Mouse (Mus musculus): ENCODE measurements around the gene Fam162b. TPM values are rescaled to one million over a fixed set of nuclear protein-coding genes. Genes with fewer than 3 reads are reported as not detected.

Fam162b gene
- polyA plus RNA-seq, 1 experiment: not detected

- Histone ChIP-seq H3K36me3 (ENCODE audit: control insufficient read depth, insufficient read depth) (no peaks in the 10 kb centered on the region), H3K79me2 (ENCODE audit: control insufficient read depth, insufficient read depth) (no peaks in the 10 kb centered on the region), H3K4me2 (ENCODE audit: low read depth) (no peak overlapping the region), H3ac (ENCODE audit: control insufficient read depth, insufficient read length) (no peak overlapping the region), H3K4me3 (no peak overlapping the region), H3K27me3 (ENCODE audit: control insufficient read depth, insufficient read depth, insufficient read length) (no peaks in the 10 kb centered on the region)
- TF ChIP-seq MYOG (IDR thresholded peaks at IDR 0.05; ENCODE audit: control insufficient read depth in 1 of 3, insufficient read depth in 1 of 3, insufficient read length in 2 of 3, low read depth in 2 of 3): no peak
- no peak for TF ChIP-seq TCF12 (IDR thresholded peaks at IDR 0.05; ENCODE audit: insufficient read depth, poor library complexity, severe bottlenecking)
- TF ChIP-seq POLR2AphosphoS2 (IDR thresholded peaks at IDR 0.05; ENCODE audit: insufficient read length, low read depth): no peak
- TF ChIP-seq CEBPB (IDR thresholded peaks at IDR 0.05; ENCODE audit: insufficient read depth, poor library complexity, severe bottlenecking): no peak
- TF ChIP-seq MYOD1 (IDR thresholded peaks at IDR 0.05; ENCODE audit: control insufficient read depth in 1 of 3, insufficient read length in 2 of 3, low read depth in 2 of 3): no peak
- no peak for TF ChIP-seq MAX (IDR thresholded peaks at IDR 0.05; ENCODE audit: low read depth)
- no peak for TF ChIP-seq TCF3 (IDR thresholded peaks at IDR 0.05; ENCODE audit: insufficient read length, low read depth)
- no peak for TF ChIP-seq E2F4 (IDR thresholded peaks at IDR 0.05; ENCODE audit: insufficient read depth)
- TF ChIP-seq SRF (IDR thresholded peaks at IDR 0.05; ENCODE audit: control insufficient read depth, insufficient read length, low read depth): no peak
- no peak for TF ChIP-seq POLR2A (IDR thresholded peaks at IDR 0.05; ENCODE audit: insufficient read length, low read depth)
- no peak for TF ChIP-seq REST (IDR thresholded peaks at IDR 0.05; ENCODE audit: insufficient read depth, insufficient read length)
- TF ChIP-seq USF1 (IDR thresholded peaks at IDR 0.05; ENCODE audit: low read depth): no peak
Observed at GRCm38 (mm10) chr10:51596928-51597635, 6.8 kb upstream of the Fam162b start.

DNA sequence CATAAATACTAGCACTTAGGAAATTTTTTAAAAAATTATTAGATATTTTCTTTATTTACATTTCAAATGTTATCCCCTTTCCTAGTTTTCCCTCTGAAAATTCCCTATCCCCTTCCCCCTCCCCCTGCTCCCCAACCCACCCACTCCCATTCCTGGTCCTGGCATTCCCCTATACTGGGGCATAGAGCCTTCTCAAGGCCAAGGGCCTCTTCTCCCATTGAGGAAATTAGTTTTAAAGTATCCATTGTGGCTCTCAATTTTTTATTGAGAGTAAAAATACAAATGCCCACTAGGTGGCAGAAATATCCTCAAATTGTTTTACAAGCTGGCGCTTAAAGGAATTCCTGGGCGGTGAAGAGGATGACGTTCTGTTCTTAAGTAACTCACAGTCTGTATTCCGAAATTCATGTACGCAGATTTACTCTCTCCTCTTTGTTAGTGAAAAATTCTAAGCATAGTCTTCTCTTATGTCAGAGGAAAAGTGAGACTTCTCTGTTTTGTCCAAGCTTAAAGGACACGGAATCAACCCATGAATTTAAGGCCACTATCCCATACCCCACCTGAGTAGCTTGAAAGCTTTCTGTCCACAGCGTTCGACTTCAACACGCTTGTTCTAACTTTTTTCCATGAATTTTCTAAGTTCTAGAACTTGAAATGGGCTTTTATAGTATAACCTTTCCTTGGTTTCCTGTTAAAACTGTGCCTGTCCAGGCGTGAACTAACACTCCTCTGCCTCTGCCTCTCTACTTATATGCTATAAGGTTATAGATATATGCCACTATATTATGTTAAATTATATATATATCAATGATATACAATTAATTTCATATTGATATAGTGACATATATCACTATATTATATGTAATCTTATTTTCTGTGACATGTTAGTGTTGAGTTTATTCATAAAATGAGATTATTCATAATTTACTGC, 4.9 kb upstream of the Fam162b start:
- Histone ChIP-seq H3ac (ENCODE audit: control insufficient read depth, insufficient read length) (no peak overlapping the region), H3K4me2 (ENCODE audit: low read depth) (no peak overlapping the region), H3K4me3 (no peak overlapping the region), H3K27me3 (ENCODE audit: control insufficient read depth, insufficient read depth, insufficient read length) (no peaks in the 10 kb centered on the region), H3K36me3 (ENCODE audit: control insufficient read depth, insufficient read depth) (no peaks in the 10 kb centered on the region), H3K79me2 (ENCODE audit: control insufficient read depth, insufficient read depth) (no peaks in the 10 kb centered on the region)
- TF ChIP-seq E2F4 (IDR thresholded peaks at IDR 0.05; ENCODE audit: insufficient read depth): no peak
- TF ChIP-seq MYOD1 (IDR thresholded peaks at IDR 0.05; ENCODE audit: control insufficient read depth in 1 of 3, insufficient read length in 2 of 3, low read depth in 2 of 3): no peak
- no peak for TF ChIP-seq REST (IDR thresholded peaks at IDR 0.05; ENCODE audit: insufficient read depth, insufficient read length)
- TF ChIP-seq CEBPB (IDR thresholded peaks at IDR 0.05; ENCODE audit: insufficient read depth, poor library complexity, severe bottlenecking): no peak
- no peak for TF ChIP-seq TCF12 (IDR thresholded peaks at IDR 0.05; ENCODE audit: insufficient read depth, poor library complexity, severe bottlenecking)
- no peak for TF ChIP-seq POLR2A (IDR thresholded peaks at IDR 0.05; ENCODE audit: insufficient read length, low read depth)
- no peak for TF ChIP-seq POLR2AphosphoS2 (IDR thresholded peaks at IDR 0.05; ENCODE audit: insufficient read length, low read depth)
- TF ChIP-seq SRF (IDR thresholded peaks at IDR 0.05; ENCODE audit: control insufficient read depth, insufficient read length, low read depth): no peak
- no peak for TF ChIP-seq MAX (IDR thresholded peaks at IDR 0.05; ENCODE audit: low read depth)
- TF ChIP-seq USF1 (IDR thresholded peaks at IDR 0.05; ENCODE audit: low read depth): no peak
- TF ChIP-seq MYOG (IDR thresholded peaks at IDR 0.05; ENCODE audit: control insufficient read depth in 1 of 3, insufficient read depth in 1 of 3, insufficient read length in 2 of 3, low read depth in 2 of 3): no peak
- no peak for TF ChIP-seq TCF3 (IDR thresholded peaks at IDR 0.05; ENCODE audit: insufficient read length, low read depth)

DNA sequence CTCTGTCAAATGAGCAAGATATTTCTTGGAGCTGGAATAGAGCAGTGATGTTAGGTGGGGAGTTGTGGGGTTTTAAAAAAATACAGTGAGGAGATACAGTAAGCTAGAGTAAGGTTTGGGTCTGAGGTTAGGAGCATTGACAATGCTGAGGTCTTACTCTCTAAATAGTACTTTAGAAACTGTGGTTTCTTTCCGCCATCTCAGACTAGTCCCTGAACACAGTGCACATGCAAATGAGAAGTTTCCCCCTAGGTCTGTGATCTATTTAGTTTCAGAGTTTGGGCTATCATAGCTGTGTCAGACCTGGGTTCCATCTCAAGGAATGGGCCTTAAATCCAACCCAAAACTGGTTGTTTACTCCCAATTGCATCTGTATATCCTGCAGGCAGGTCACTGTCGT, 1.3 kb upstream of the Fam162b start:
- Histone ChIP-seq H3ac (ENCODE audit: control insufficient read depth, insufficient read length) (no peak overlapping the region), H3K36me3 (ENCODE audit: control insufficient read depth, insufficient read depth) (no peaks in the 10 kb centered on the region), H3K79me2 (ENCODE audit: control insufficient read depth, insufficient read depth) (no peaks in the 10 kb centered on the region), H3K4me2 (ENCODE audit: low read depth) (no peak overlapping the region), H3K4me3 (no peak overlapping the region), H3K27me3 (ENCODE audit: control insufficient read depth, insufficient read depth, insufficient read length) (no peaks in the 10 kb centered on the region)
- TF ChIP-seq POLR2AphosphoS2 (IDR thresholded peaks at IDR 0.05; ENCODE audit: insufficient read length, low read depth) (no peak), REST (IDR thresholded peaks at IDR 0.05; ENCODE audit: insufficient read depth, insufficient read length) (no peak), MAX (IDR thresholded peaks at IDR 0.05; ENCODE audit: low read depth) (no peak), POLR2A (IDR thresholded peaks at IDR 0.05; ENCODE audit: insufficient read length, low read depth) (no peak), E2F4 (IDR thresholded peaks at IDR 0.05; ENCODE audit: insufficient read depth) (no peak), SRF (IDR thresholded peaks at IDR 0.05; ENCODE audit: control insufficient read depth, insufficient read length, low read depth) (no peak), TCF12 (IDR thresholded peaks at IDR 0.05; ENCODE audit: insufficient read depth, poor library complexity, severe bottlenecking) (no peak), CEBPB (IDR thresholded peaks at IDR 0.05; ENCODE audit: insufficient read depth, poor library complexity, severe bottlenecking) (no peak), TCF3 (IDR thresholded peaks at IDR 0.05; ENCODE audit: insufficient read length, low read depth) (no peak), MYOD1 (IDR thresholded peaks at IDR 0.05; ENCODE audit: control insufficient read depth in 1 of 3, insufficient read length in 2 of 3, low read depth in 2 of 3) (no peak), USF1 (IDR thresholded peaks at IDR 0.05; ENCODE audit: low read depth) (no peak), MYOG (IDR thresholded peaks at IDR 0.05; ENCODE audit: control insufficient read depth in 1 of 3, insufficient read depth in 1 of 3, insufficient read length in 2 of 3, low read depth in 2 of 3) (no peak)

- Histone ChIP-seq H3ac (ENCODE audit: control insufficient read depth, insufficient read length) (no peak overlapping the region), H3K27me3 (ENCODE audit: control insufficient read depth, insufficient read depth, insufficient read length) (no peaks in the 10 kb centered on the region), H3K36me3 (ENCODE audit: control insufficient read depth, insufficient read depth) (no peaks in the 10 kb centered on the region), H3K4me2 (ENCODE audit: low read depth) (no peak overlapping the region), H3K79me2 (ENCODE audit: control insufficient read depth, insufficient read depth) (no peaks in the 10 kb centered on the region), H3K4me3 (no peak overlapping the region)
- no peak for TF ChIP-seq TCF3 (IDR thresholded peaks at IDR 0.05; ENCODE audit: insufficient read length, low read depth)
- no peak for TF ChIP-seq POLR2A (IDR thresholded peaks at IDR 0.05; ENCODE audit: insufficient read length, low read depth)
- no peak for TF ChIP-seq MYOD1 (IDR thresholded peaks at IDR 0.05; ENCODE audit: control insufficient read depth in 1 of 3, insufficient read length in 2 of 3, low read depth in 2 of 3)
- TF ChIP-seq USF1 (IDR thresholded peaks at IDR 0.05; ENCODE audit: low read depth): no peak
- no peak for TF ChIP-seq REST (IDR thresholded peaks at IDR 0.05; ENCODE audit: insufficient read depth, insufficient read length)
- no peak for TF ChIP-seq TCF12 (IDR thresholded peaks at IDR 0.05; ENCODE audit: insufficient read depth, poor library complexity, severe bottlenecking)
Observed at GRCm38 (mm10) chr10:51584919-51585318, 5.4 kb downstream of the Fam162b start.

Measured in myocyte (in vitro differentiated cells).